Mouse (Mus musculus): Measurements from ENCODE around the gene Dxo. TPM values are rescaled to one million over a fixed set of nuclear protein-coding genes. Genes with fewer than 3 reads are reported as not detected.

Gene Dxo
- polyA plus RNA-seq, 1 experiment from 2014 or later = 63.3 TPM

Small RNA genes lying within 50 kb of the gene (microRNA-seq; reads per million reads assigned to microRNA genes)
- gene Mir6970 (not detected), gene Mir6971 (0.93 reads per million), gene Mir6972 (not detected)

Other genes starting within 250 kb of the Dxo start
- 11.5 and 17.9 TPM in 2 replicates for gene Gpsm3, start 247.2 kb upstream of the Dxo start, polyA plus RNA-seq (2015; fragmentation: Nextera tagmentation; extraction: Ambion mirVana)
- gene Pbx2, start 245.8 kb upstream of the Dxo start, polyA plus RNA-seq (2015; fragmentation: Nextera tagmentation; extraction: Ambion mirVana) = 8.8 and 9.8 TPM in 2 replicates
- gene Ager, start 239.2 kb upstream of the Dxo start, polyA plus RNA-seq (2015; fragmentation: Nextera tagmentation; extraction: Ambion mirVana) = 197 and 248 TPM in 2 replicates
- gene Rnf5, start 233.3 kb upstream of the Dxo start, polyA plus RNA-seq (2015; fragmentation: Nextera tagmentation; extraction: Ambion mirVana) = 122 and 124 TPM in 2 replicates
- gene Agpat1, start 232.8 kb upstream of the Dxo start, polyA plus RNA-seq (2015; fragmentation: Nextera tagmentation; extraction: Ambion mirVana) = 51.8 and 51.9 TPM in 2 replicates
- 2.2 and 2.8 TPM in 2 replicates for gene Egfl8, start 221.0 kb upstream of the Dxo start, polyA plus RNA-seq (2015; fragmentation: Nextera tagmentation; extraction: Ambion mirVana)
- gene Ppt2, start 208.5 kb upstream of the Dxo start, polyA plus RNA-seq (2015; fragmentation: Nextera tagmentation; extraction: Ambion mirVana) = 21.0 and 22.4 TPM in 2 replicates
- gene Prrt1, start 207.5 kb upstream of the Dxo start, polyA plus RNA-seq (2015; fragmentation: Nextera tagmentation; extraction: Ambion mirVana) = 0.16 and 0.46 TPM in 2 replicates
- gene Fkbpl, start 192.3 kb upstream of the Dxo start, polyA plus RNA-seq (2015; fragmentation: Nextera tagmentation; extraction: Ambion mirVana) = 12.9 and 14.0 TPM in 2 replicates
- 84.6 and 85.8 TPM in 2 replicates for gene Atf6b, start 189.9 kb upstream of the Dxo start, polyA plus RNA-seq (2015; fragmentation: Nextera tagmentation; extraction: Ambion mirVana)
- 0.59 and 0.77 TPM in 2 replicates for gene Tnxb, start 166.5 kb upstream of the Dxo start, polyA plus RNA-seq (2015; fragmentation: Nextera tagmentation; extraction: Ambion mirVana)
- gene C4b, start 93.1 kb upstream of the Dxo start, polyA plus RNA-seq (2015; fragmentation: Nextera tagmentation; extraction: Ambion mirVana) = 0.11 and 0.42 TPM in 2 replicates
- gene Cyp21a1, start 32.5 kb upstream of the Dxo start, polyA plus RNA-seq (2015; fragmentation: Nextera tagmentation; extraction: Ambion mirVana) = not detected in 2 replicates
- 32.7 and 33.7 TPM in 2 replicates for gene Stk19, start 74 bp upstream of the Dxo start, polyA plus RNA-seq (2015; fragmentation: Nextera tagmentation; extraction: Ambion mirVana)
- 50.8 and 54.0 TPM in 2 replicates for gene Skiv2l, start 13.2 kb downstream of the Dxo start, polyA plus RNA-seq (2015; fragmentation: Nextera tagmentation; extraction: Ambion mirVana)
- 92.6 and 95.7 TPM in 2 replicates for gene Nelfe, start 13.4 kb downstream of the Dxo start, polyA plus RNA-seq (2015; fragmentation: Nextera tagmentation; extraction: Ambion mirVana)
- gene Cfb, start 25.5 kb downstream of the Dxo start, polyA plus RNA-seq (2015; fragmentation: Nextera tagmentation; extraction: Ambion mirVana) = 2.8 and 3.1 TPM in 2 replicates
- 2.6 and 2.7 TPM in 2 replicates for gene Zbtb12, start 42.5 kb downstream of the Dxo start, polyA plus RNA-seq (2015; fragmentation: Nextera tagmentation; extraction: Ambion mirVana)
- not detected in 2 replicates for gene Gm20547, start 45.0 kb downstream of the Dxo start, polyA plus RNA-seq (2015; fragmentation: Nextera tagmentation; extraction: Ambion mirVana)
- 2.6 and 2.9 TPM in 2 replicates for gene C2, start 61.2 kb downstream of the Dxo start, polyA plus RNA-seq (2015; fragmentation: Nextera tagmentation; extraction: Ambion mirVana)
- gene Ehmt2, start 61.5 kb downstream of the Dxo start, polyA plus RNA-seq (2015; fragmentation: Nextera tagmentation; extraction: Ambion mirVana) = 64.9 and 69.9 TPM in 2 replicates
- 0.94 and 1.5 TPM in 2 replicates for gene Slc44a4, start 77.4 kb downstream of the Dxo start, polyA plus RNA-seq (2015; fragmentation: Nextera tagmentation; extraction: Ambion mirVana)
- 17.3 and 17.9 TPM in 2 replicates for gene Neu1, start 94.2 kb downstream of the Dxo start, polyA plus RNA-seq (2015; fragmentation: Nextera tagmentation; extraction: Ambion mirVana)
- 0.15 and 0.26 TPM in 2 replicates for gene Hspa1b, start 122.2 kb downstream of the Dxo start, polyA plus RNA-seq (2015; fragmentation: Nextera tagmentation; extraction: Ambion mirVana)
- not detected in 2 replicates for gene Gm20481, start 132.9 kb downstream of the Dxo start, polyA plus RNA-seq (2015; fragmentation: Nextera tagmentation; extraction: Ambion mirVana)
- gene Hspa1a, start 135.1 kb downstream of the Dxo start, polyA plus RNA-seq (2015; fragmentation: Nextera tagmentation; extraction: Ambion mirVana) = 3.4 and 3.8 TPM in 2 replicates
- 0.45 and 0.79 TPM in 2 replicates for gene Hspa1l, start 135.7 kb downstream of the Dxo start, polyA plus RNA-seq (2015; fragmentation: Nextera tagmentation; extraction: Ambion mirVana)
- gene Lsm2, start 144.8 kb downstream of the Dxo start, polyA plus RNA-seq (2015; fragmentation: Nextera tagmentation; extraction: Ambion mirVana) = 210 and 216 TPM in 2 replicates
- 128 and 129 TPM in 2 replicates for gene Vars, start 164.0 kb downstream of the Dxo start, polyA plus RNA-seq (2015; fragmentation: Nextera tagmentation; extraction: Ambion mirVana)
- gene Vwa7, start 179.6 kb downstream of the Dxo start, polyA plus RNA-seq (2015; fragmentation: Nextera tagmentation; extraction: Ambion mirVana) = 0.14 and 0.25 TPM in 2 replicates
- gene Sapcd1, start 191.0 kb downstream of the Dxo start, polyA plus RNA-seq (2015; fragmentation: Nextera tagmentation; extraction: Ambion mirVana) = 7.2 and 7.7 TPM in 2 replicates
- 4.4 TPM in 2 replicates for gene Msh5, start 209.7 kb downstream of the Dxo start, polyA plus RNA-seq (2015; fragmentation: Nextera tagmentation; extraction: Ambion mirVana)
- 283 and 300 TPM in 2 replicates for gene Clic1, start 212.9 kb downstream of the Dxo start, polyA plus RNA-seq (2015; fragmentation: Nextera tagmentation; extraction: Ambion mirVana)
- gene Ddah2, start 222.0 kb downstream of the Dxo start, polyA plus RNA-seq (2015; fragmentation: Nextera tagmentation; extraction: Ambion mirVana) = 330 and 333 TPM in 2 replicates
- gene Ly6g6c, start 228.4 kb downstream of the Dxo start, polyA plus RNA-seq (2015; fragmentation: Nextera tagmentation; extraction: Ambion mirVana) = 0.36 and 0.39 TPM in 2 replicates
- gene Mpig6b, start 229.2 kb downstream of the Dxo start, polyA plus RNA-seq (2015; fragmentation: Nextera tagmentation; extraction: Ambion mirVana) = 0.67 and 0.93 TPM in 2 replicates
- gene Ly6g6e, start 239.9 kb downstream of the Dxo start, polyA plus RNA-seq (2015; fragmentation: Nextera tagmentation; extraction: Ambion mirVana) = 0.96 and 1.2 TPM in 2 replicates
- gene Ly6g6d, start 241.0 kb downstream of the Dxo start, polyA plus RNA-seq (2015; fragmentation: Nextera tagmentation; extraction: Ambion mirVana) = 5.2 and 6.7 TPM in 2 replicates
- gene Ly6g6f, start 248.6 kb downstream of the Dxo start, polyA plus RNA-seq (2015; fragmentation: Nextera tagmentation; extraction: Ambion mirVana) = 0.23 and 0.51 TPM in 2 replicates